Mouse (Mus musculus) CD4-positive helper T cell, adult 2 months (primary cell): ENCODE results near the gene Mns1.

Experiments used
- DNase-seq: peaks from one replicate; pipeline ENCODE4 v3.0.0-alpha.2; 2012; ENCODE audit warnings: low read depth, missing footprints, low spot score

Gene Mns1

DNA sequence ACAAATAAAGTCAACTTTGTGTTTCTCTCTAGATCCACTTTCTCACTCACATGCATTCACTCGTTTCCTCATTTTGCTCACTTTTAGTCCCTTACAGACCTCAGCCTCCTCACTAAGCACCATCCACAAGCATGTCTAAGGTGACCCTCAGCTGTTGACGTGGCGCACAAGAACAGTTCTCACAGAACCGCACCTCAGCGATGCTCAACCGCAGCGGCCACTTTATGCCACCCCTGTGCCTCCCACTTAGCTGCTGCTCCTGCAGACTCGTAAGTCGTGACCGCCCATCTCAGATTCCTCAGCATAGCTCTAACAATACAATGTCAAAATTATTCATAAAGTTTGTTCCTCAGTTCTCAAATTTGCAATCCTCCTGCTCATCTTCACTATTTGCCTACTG, 30.8 kb downstream of the Mns1 start:
- no peak for DNase-seq

DNA sequence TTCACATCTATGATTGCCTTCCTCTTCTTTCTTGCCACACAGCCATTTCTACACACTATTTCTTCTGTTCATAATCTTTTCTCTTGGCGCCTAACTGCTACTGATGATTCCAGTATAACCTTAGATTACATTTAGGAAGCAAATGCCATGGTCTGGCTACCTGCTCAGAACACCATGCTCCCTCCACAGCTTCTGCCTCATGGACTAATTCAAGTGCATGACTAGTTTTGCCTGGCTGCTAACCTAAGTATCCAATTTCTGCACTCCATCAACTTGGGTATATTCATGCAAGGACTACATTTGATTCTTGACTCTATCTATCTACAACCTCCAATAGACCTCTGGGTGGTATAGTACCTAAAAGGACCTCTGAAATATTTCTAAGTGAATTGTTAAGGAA, 32.0 kb downstream of the Mns1 start:
- no peak for DNase-seq

GRCm38 (mm10) chr9:72475511-72475910, 37.7 kb downstream of the Mns1 start:
- no peak for DNase-seq

- DNase-seq: no peak
Measured at GRCm38 (mm10) chr9:72477306-72477705, 39.5 kb downstream of the Mns1 start.

- DNase-seq: no peak
Measured at GRCm38 (mm10) chr9:72479276-72479675, 41.5 kb downstream of the Mns1 start.

DNA sequence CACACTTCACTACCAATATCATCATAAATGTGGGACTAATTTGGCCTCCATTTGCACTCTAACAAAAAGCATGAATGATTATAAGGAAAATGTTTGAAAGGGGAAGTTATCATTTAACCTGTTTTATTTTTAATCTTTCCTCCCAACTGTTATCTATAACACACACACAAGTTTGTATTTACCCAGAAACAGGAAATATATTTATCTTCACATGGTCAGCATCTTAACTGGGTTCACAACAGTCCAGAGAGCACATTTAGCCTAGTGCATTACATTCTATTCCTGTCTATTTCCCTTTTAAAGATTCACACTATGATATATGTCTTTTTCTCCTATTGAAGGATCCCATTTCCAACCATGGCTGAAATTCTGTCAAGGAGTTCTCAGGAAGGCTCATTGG, 50.7 kb downstream of the Mns1 start:
- no peak for DNase-seq

- DNase-seq: no peak
Measured at GRCm38 (mm10) chr9:72489131-72489530, 51.3 kb downstream of the Mns1 start.

GRCm38 (mm10) chr9:72491559-72492193, 53.9 kb downstream of the Mns1 start:
- DNase-seq: peak; percentile 88

GRCm38 (mm10) chr9:72492194-72492565, 54.4 kb downstream of the Mns1 start, which contains the start of gene Tex9:
TSS of gene Tex9 (minus strand) at chr9:72492212.
- peak; percentile 53 for DNase-seq

DNA sequence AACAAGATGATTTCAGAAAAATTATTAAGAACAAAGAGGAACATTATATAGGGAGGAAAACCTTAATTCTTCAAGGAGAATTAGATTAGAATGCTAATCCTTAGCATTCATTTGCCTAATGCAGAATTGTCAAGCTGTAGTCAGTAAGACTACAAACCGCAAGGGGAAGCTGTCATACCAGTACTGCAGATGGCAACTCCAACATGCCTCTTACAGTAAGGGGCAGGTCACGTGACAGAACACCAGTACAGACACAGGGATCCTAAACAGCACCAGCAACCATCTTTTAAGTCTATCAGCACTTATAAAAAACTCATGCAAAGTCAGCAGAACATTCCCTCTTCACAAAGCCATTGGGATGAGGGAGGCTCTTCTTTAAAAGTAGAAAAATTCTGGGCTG, 55.7 kb downstream of the Mns1 start:
- DNase-seq: peak; percentile 65

DNA sequence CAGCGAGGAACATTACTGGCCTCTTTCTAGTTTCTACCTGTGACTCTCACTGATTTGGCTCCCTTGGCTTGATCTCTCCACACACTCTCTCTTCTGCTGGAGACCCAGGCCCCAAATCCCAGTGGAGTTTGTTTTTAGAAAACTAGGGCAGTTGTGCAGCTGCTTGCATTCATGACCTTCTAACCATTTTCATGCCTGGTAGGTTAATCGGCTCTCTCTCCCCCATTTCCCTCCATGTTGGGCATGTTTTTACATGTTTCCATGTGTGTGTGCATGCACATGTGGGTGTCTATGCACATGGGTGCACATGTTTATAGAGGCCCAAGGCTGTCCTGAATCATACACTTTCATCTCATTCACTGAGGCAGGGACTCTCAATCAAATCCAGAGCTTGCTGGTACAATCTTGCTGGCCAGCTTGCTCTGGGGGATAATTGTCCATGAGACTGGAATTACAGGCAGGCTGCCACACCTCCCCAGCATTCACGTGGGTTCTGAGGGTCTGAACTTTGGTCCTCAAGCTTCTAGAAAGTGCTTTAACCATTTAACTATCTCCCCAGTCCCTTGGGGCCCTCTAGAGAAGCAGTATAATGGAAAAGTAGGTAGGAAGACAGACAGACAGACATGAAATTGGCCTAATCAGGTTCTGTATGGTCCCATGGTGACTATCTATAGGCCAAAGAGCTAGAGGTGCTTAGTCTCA, 56.3 kb downstream of the Mns1 start:
- no peak for DNase-seq

DNA sequence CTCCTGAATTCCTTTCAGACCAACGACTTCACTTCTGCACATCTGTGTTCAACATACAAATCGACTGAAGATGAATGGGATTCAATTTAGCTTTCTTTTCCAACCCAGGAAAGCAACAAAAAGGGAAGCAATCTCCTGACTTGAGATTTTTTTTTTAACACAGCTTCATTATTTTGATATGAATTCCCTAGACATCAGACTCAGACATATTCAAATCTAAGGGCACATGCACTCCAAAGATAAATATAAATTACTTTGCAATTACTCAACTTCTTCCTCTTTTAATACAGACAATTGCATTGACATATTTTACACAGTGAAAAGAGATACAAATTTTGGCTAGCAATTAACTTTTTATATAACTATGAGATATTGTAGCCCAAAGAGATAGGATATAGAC, 58.9 kb downstream of the Mns1 start:
- no peak for DNase-seq

- no peak for DNase-seq
Measured at GRCm38 (mm10) chr9:72497171-72497570, 59.4 kb downstream of the Mns1 start.
